Comparison of ENCODE assay signal across 8 mouse cellular contexts in genomic region chr2:165968876-165969275, GRCm38 (mm10). TPM values are rescaled to one million over a fixed set of nuclear protein-coding genes. Genes with fewer than 3 reads are reported as not detected.
DNase-seq lines count a peak whose midpoint lies in the region; ATAC-seq and TF ChIP-seq lines count a peak whose summit lies in the region.

No protein-coding gene starts in this region.

- H3K9me3 ChIP-seq in forebrain, embryonic 10.5 days: peaks cover 5% of the 10 kb centered on the region; the same call in 1 of the 2 replicates
- H3K9me3 ChIP-seq in forebrain, embryonic 15.5 days: no peaks in the 10 kb centered on the region
- no peaks in the 10 kb centered on the region for H3K9me3 ChIP-seq in heart, embryonic 14.5 days (ENCODE audit: control insufficient read depth, low read length)
- no peaks in the 10 kb centered on the region for H3K9me3 ChIP-seq in stomach, postnatal 0 days (ENCODE audit: control insufficient read depth, low read length)
- H3K9me3 ChIP-seq in forebrain, embryonic 13.5 days (replicated peaks): no peaks in the 10 kb centered on the region

- no peaks in the 10 kb centered on the region for H3K27me3 ChIP-seq in forebrain, embryonic 10.5 days (ENCODE audit: poor library complexity, severe bottlenecking)
- H3K27me3 ChIP-seq in forebrain, embryonic 15.5 days: no peaks in the 10 kb centered on the region
- H3K27me3 ChIP-seq in heart, embryonic 14.5 days (ENCODE audit: control insufficient read depth, insufficient read depth, low read length): no peaks in the 10 kb centered on the region
- no peaks in the 10 kb centered on the region for H3K27me3 ChIP-seq in stomach, postnatal 0 days (ENCODE audit: control insufficient read depth, insufficient read depth, low read length)
- H3K27me3 ChIP-seq in forebrain, embryonic 13.5 days: no peaks in the 10 kb centered on the region

- no peak for TF ChIP-seq CTCF in stomach, postnatal 0 days (IDR thresholded peaks at IDR 0.05; ENCODE audit: low read depth)

- peaks cover 47% of the 10 kb centered on the region for H3K4me1 ChIP-seq in forebrain, embryonic 10.5 days
- H3K4me1 ChIP-seq in forebrain, embryonic 15.5 days: peaks cover 6% of the 10 kb centered on the region; the same call in 1 of the 2 replicates
- peaks cover 21 to 25% of the 10 kb centered on the region in 2 experiments for H3K4me1 ChIP-seq in heart, embryonic 14.5 days (ENCODE audit: control insufficient read depth in 2 of 2, insufficient read depth in 2 of 2, low read length in 2 of 2)
- H3K4me1 ChIP-seq in stomach, postnatal 0 days (replicated peaks; ENCODE audit: control insufficient read depth, insufficient read depth): no peaks in the 10 kb centered on the region
- H3K4me1 ChIP-seq in forebrain, embryonic 13.5 days: peaks cover 19% of the 10 kb centered on the region

- H3K27ac ChIP-seq in forebrain, embryonic 10.5 days: peak overlapping the region; percentile 79
- H3K27ac ChIP-seq in forebrain, embryonic 15.5 days (replicated peaks): no peak overlapping the region
- H3K27ac ChIP-seq in heart, embryonic 14.5 days (replicated peaks in 1 of 2; ENCODE audit: control insufficient read depth in 1 of 2, insufficient read depth in 1 of 2, low read depth in 2 of 2, low read length in 2 of 2): peak overlapping the region; percentile 18 to 41; a peak in 3 of 4 replicates
- H3K27ac ChIP-seq in stomach, postnatal 0 days (replicated peaks): peak overlapping the region; percentile 67
- no peak overlapping the region for H3K27ac ChIP-seq in forebrain, embryonic 13.5 days

- no peaks in the 10 kb centered on the region for H3K36me3 ChIP-seq in forebrain, embryonic 10.5 days (replicated peaks)
- no peaks in the 10 kb centered on the region for H3K36me3 ChIP-seq in forebrain, embryonic 15.5 days
- no peaks in the 10 kb centered on the region for H3K36me3 ChIP-seq in heart, embryonic 14.5 days (ENCODE audit: control insufficient read depth, insufficient read depth, low read length)
- no peaks in the 10 kb centered on the region for H3K36me3 ChIP-seq in stomach, postnatal 0 days (ENCODE audit: control insufficient read depth, insufficient read depth, low read length)
- H3K36me3 ChIP-seq in forebrain, embryonic 13.5 days (ENCODE audit: poor library complexity, severe bottlenecking): no peaks in the 10 kb centered on the region

- DNase-seq in forebrain, embryonic 10.5 days (ENCODE audit: extremely low spot score, low spot score): no peak
- peak; percentile 66 for DNase-seq in adrenal gland, postnatal 10 days
- peak; percentile 50 for DNase-seq in liver
- peak; percentile 84 for DNase-seq in stomach, postnatal 0 days (ENCODE audit: low spot score)
- DNase-seq in layer of hippocampus, postnatal 25 days (ENCODE audit: extremely low spot score in 1 of 2, low spot score in 1 of 2): no peak

- 53% methylated on average over 3 of the region's 3 CpGs for WGBS in forebrain, embryonic 10.5 days
- WGBS in forebrain, embryonic 15.5 days: 30% methylated on average over 3 of the region's 3 CpGs
- 27% methylated on average over 3 of the region's 3 CpGs for WGBS in heart, embryonic 14.5 days
- WGBS in stomach, postnatal 0 days: 15% methylated on average over 3 of the region's 3 CpGs
- WGBS in forebrain, embryonic 13.5 days: 44% methylated on average over 3 of the region's 3 CpGs

- H3K4me2 ChIP-seq in forebrain, embryonic 15.5 days (replicated peaks): no peak overlapping the region
- H3K4me2 ChIP-seq in heart, embryonic 14.5 days (ENCODE audit: low read length): peak overlapping the region; percentile 11; the same call in 1 of the 2 replicates
- no peak overlapping the region for H3K4me2 ChIP-seq in stomach, postnatal 0 days (replicated peaks; ENCODE audit: low read depth)
- no peak overlapping the region for H3K4me2 ChIP-seq in forebrain, embryonic 13.5 days

- H3K9ac ChIP-seq in forebrain, embryonic 15.5 days (replicated peaks): no peak overlapping the region
- no peak overlapping the region for H3K9ac ChIP-seq in heart, embryonic 14.5 days (ENCODE audit: low read length)
- H3K9ac ChIP-seq in stomach, postnatal 0 days (ENCODE audit: low read length): no peak overlapping the region
- H3K9ac ChIP-seq in forebrain, embryonic 13.5 days: no peak overlapping the region

- no peak for TF ChIP-seq EP300 in stomach, postnatal 0 days (optimal IDR thresholded peaks at IDR 0.05)

- no peak overlapping the region for H3K4me3 ChIP-seq in forebrain, embryonic 10.5 days
- no peak overlapping the region for H3K4me3 ChIP-seq in forebrain, embryonic 15.5 days
- no peak overlapping the region for H3K4me3 ChIP-seq in heart, embryonic 14.5 days (ENCODE audit: control insufficient read depth in 1 of 2, insufficient read depth in 1 of 2, low read depth in 1 of 2, low read length in 2 of 2)
- no peak overlapping the region for H3K4me3 ChIP-seq in stomach, postnatal 0 days (ENCODE audit: low read depth, low read length)
- H3K4me3 ChIP-seq in forebrain, embryonic 13.5 days: no peak overlapping the region

- no peak for ATAC-seq in forebrain, embryonic 15.5 days (replicated peaks)
- peak; percentile 49; the same call in 1 of the 2 replicates for ATAC-seq in heart, embryonic 14.5 days (ENCODE audit: insufficient number of reproducible peaks, insufficient read depth, low FRiP score, low read depth)
- ATAC-seq in stomach, postnatal 0 days (ENCODE audit: low FRiP score, low TSS enrichment): peak; percentile 93
- no peak for ATAC-seq in forebrain, embryonic 13.5 days

RNA-seq across cellular contexts. Expression of gene Ncoa3, which starts 23.6 kb away (rescaled TPM):
- polyA plus RNA-seq in forebrain, embryonic 10.5 days (2016; fragmentation: Nextera tagmentation; extraction: Ambion mirVana): 14.3 and 15.7 TPM in 2 replicates
- polyA plus RNA-seq in forebrain, embryonic 15.5 days (2015; fragmentation: Nextera tagmentation; extraction: Ambion mirVana): 9.7 and 10.3 TPM in 2 replicates
- total RNA-seq in adrenal gland, postnatal 10 days (2021): 10 to 100 TPM; 24.1 to 31.7 TPM
- 12.5 and 13.1 TPM in 2 replicates for polyA plus RNA-seq in heart, embryonic 14.5 days (2014; fragmentation: Nextera tagmentation; extraction: Ambion mirVana)
- polyA plus RNA-seq in stomach, postnatal 0 days (2015; fragmentation: Nextera tagmentation; extraction: Ambion mirVana): 7.5 and 8.3 TPM in 2 replicates
- total RNA-seq in layer of hippocampus, postnatal 25 days (2021): 10 to 100 TPM; 29.7 to 34.3 TPM
- polyA plus RNA-seq in forebrain, embryonic 13.5 days (2015; fragmentation: Nextera tagmentation; extraction: Ambion mirVana): 9.1 and 9.7 TPM in 2 replicates

Comparison
In these comparisons a context has a peak if more than half of its experiments do, and no peak if none do; other contexts are left out.
1. H3K27ac ChIP-seq: peak in forebrain, embryonic 10.5 days (single experiment), heart, embryonic 14.5 days (2 of 2) and stomach, postnatal 0 days (single experiment); none in forebrain, embryonic 15.5 days (single experiment) and forebrain, embryonic 13.5 days (single experiment).
2. DNase-seq: peak in adrenal gland, postnatal 10 days (single experiment), liver (single experiment) and stomach, postnatal 0 days (single experiment); none in forebrain, embryonic 10.5 days (single experiment) and layer of hippocampus, postnatal 25 days (0 of 2).
3. ATAC-seq: peak in heart, embryonic 14.5 days (single experiment) and stomach, postnatal 0 days (single experiment); none in forebrain, embryonic 15.5 days (single experiment) and forebrain, embryonic 13.5 days (single experiment).